Mouse (Mus musculus) ES-CJ7 (cell line): ENCODE measurements around the gene Vsnl1.
A peak's percentile ranks its signal among the peaks of the same experiment; 100 is the strongest.

Source experiments
- DNase-seq: peaks from one replicate; pipeline ENCODE4 v3.0.0; 2011; ENCODE audit warnings: low read depth, low spot score

Vsnl1 gene

GRCm38 (mm10) chr12:11384754-11385153, 51.7 kb downstream of the Vsnl1 start:
- DNase-seq = no peak

- no peak for DNase-seq
Observed at GRCm38 (mm10) chr12:11379396-11379795, 57.0 kb downstream of the Vsnl1 start.

- no peak for DNase-seq
Observed at GRCm38 (mm10) chr12:11370056-11370455, 66.4 kb downstream of the Vsnl1 start.

GRCm38 (mm10) chr12:11367099-11367765, 69.2 kb downstream of the Vsnl1 start:
- no peak for DNase-seq

GRCm38 (mm10) chr12:11364870-11365269, 71.5 kb downstream of the Vsnl1 start:
- no peak for DNase-seq

- no peak for DNase-seq
Observed at GRCm38 (mm10) chr12:11362435-11362834, 74.0 kb downstream of the Vsnl1 start.

GRCm38 (mm10) chr12:11350895-11351294, 85.5 kb downstream of the Vsnl1 start:
- peak; percentile 81 for DNase-seq

- DNase-seq = no peak
Observed at GRCm38 (mm10) chr12:11349870-11350269, 86.5 kb downstream of the Vsnl1 start.

GRCm38 (mm10) chr12:11348423-11348822, 88.0 kb downstream of the Vsnl1 start:
- DNase-seq = no peak

GRCm38 (mm10) chr12:11345963-11346362, 90.5 kb downstream of the Vsnl1 start:
- DNase-seq = no peak

GRCm38 (mm10) chr12:11342020-11342600, 94.3 kb downstream of the Vsnl1 start:
- no peak for DNase-seq

GRCm38 (mm10) chr12:11338251-11338650, 98.2 kb downstream of the Vsnl1 start:
- DNase-seq = no peak

- DNase-seq = peak; percentile 52
Observed at GRCm38 (mm10) chr12:11336845-11337244, 99.6 kb downstream of the Vsnl1 start.

GRCm38 (mm10) chr12:11326483-11326882, 109.9 kb downstream of the Vsnl1 start:
- DNase-seq = no peak

- DNase-seq = no peak
Observed at GRCm38 (mm10) chr12:11324480-11324879, 111.9 kb downstream of the Vsnl1 start.

GRCm38 (mm10) chr12:11317671-11318070, 118.7 kb downstream of the Vsnl1 start:
- DNase-seq = no peak

GRCm38 (mm10) chr12:11313840-11314239, 122.6 kb downstream of the Vsnl1 start:
- no peak for DNase-seq

- DNase-seq = no peak
Observed at GRCm38 (mm10) chr12:11311106-11311505, 125.3 kb downstream of the Vsnl1 start.

- no peak for DNase-seq
Observed at GRCm38 (mm10) chr12:11306753-11307645, 129.4 kb downstream of the Vsnl1 start.

GRCm38 (mm10) chr12:11300858-11301257, 135.6 kb downstream of the Vsnl1 start:
- no peak for DNase-seq

GRCm38 (mm10) chr12:11286382-11286781, 150.0 kb downstream of the Vsnl1 start:
- peak; percentile 6 for DNase-seq

GRCm38 (mm10) chr12:11281584-11281983, 154.8 kb downstream of the Vsnl1 start:
- no peak for DNase-seq
